Mouse (Mus musculus): ENCODE data around the gene Mthfd1.

GRCm38 (mm10) chr12:76368201-76368789 lies 113.2 kb downstream of the Mthfd1 start:
- no peak for TF ChIP-seq CTCF (conservative IDR thresholded peaks at IDR 0.05; ENCODE audit: low read length)
- no peak for TF ChIP-seq NANOG (IDR thresholded peaks at IDR 0.05; ENCODE audit: borderline replicate concordance, low read length)

Data from E14TG2a.4 (cell line).